Mouse (Mus musculus) Muller cell, postnatal 12 days (primary cell): ENCODE measurements at regions not wholly inside any gene's neighbourhood (a gene's known extent, or its start where the extent isn't known, plus 50 kb on each side); places are given as distances from the start of the nearest gene placed in this dataset.

Experiments used
- DNase-seq: peaks from one replicate; pipeline ENCODE4 v3.0.0-alpha.2; 2015; ENCODE audit errors: inconsistent ontology term

GRCm38 (mm10) chr4:69116353-69116752 lies 162.2 kb upstream of the Brinp1 start:
- DNase-seq, result peak; percentile 0

- no peak for DNase-seq
Measured at GRCm38 (mm10) chr4:69105188-69105587, 151.0 kb upstream of the Brinp1 start.

GRCm38 (mm10) chr4:69095748-69096408 lies 141.7 kb upstream of the Brinp1 start:
- no peak for DNase-seq

- DNase-seq, result no peak
Measured at GRCm38 (mm10) chr4:69078085-69078484, 123.9 kb upstream of the Brinp1 start.

- no peak for DNase-seq
Measured at GRCm38 (mm10) chr4:69077316-69077715, 123.1 kb upstream of the Brinp1 start.

- no peak for DNase-seq
Measured at GRCm38 (mm10) chr4:69039645-69040342, 85.6 kb upstream of the Brinp1 start.

GRCm38 (mm10) chr4:69034166-69034565 lies 80.0 kb upstream of the Brinp1 start:
- DNase-seq, result no peak

GRCm38 (mm10) chr4:69020159-69020727 lies 66.0 kb upstream of the Brinp1 start:
- no peak for DNase-seq

GRCm38 (mm10) chr4:69015396-69015795 lies 61.2 kb upstream of the Brinp1 start:
- DNase-seq, result no peak
